Mouse (Mus musculus): ENCODE measurements around the gene Adgrb2. TPM values are rescaled to one million over a fixed set of nuclear protein-coding genes. Genes with fewer than 3 reads are reported as not detected.

Adgrb2 gene
- polyA plus RNA-seq, 1 experiment from 2014 or later: 0.33 TPM

GRCm38 (mm10) chr4:130016010-130016409 lies 31.3 kb downstream of the Adgrb2 start:
- no peak for TF ChIP-seq CTCF (IDR thresholded peaks at IDR 0.05)
- TF ChIP-seq EP300 (IDR thresholded peaks at IDR 0.05): no peak
- no peak overlapping the region for H3K4me3 ChIP-seq (ENCODE audit: low read depth, low read length)
- no peak overlapping the region for H3K4me2 ChIP-seq (replicated peaks; ENCODE audit: low read depth, low read length)
- ATAC-seq (no peak), DNase-seq (ENCODE audit: low spot score) (no peak)
- H3K27me3 ChIP-seq (replicated peaks; ENCODE audit: insufficient read depth, low read length): no peaks in the 10 kb centered on the region
- H3K9me3 ChIP-seq (ENCODE audit: low read length): no peaks in the 10 kb centered on the region
- no peak overlapping the region for H3K27ac ChIP-seq (ENCODE audit: low read length)
- no peaks in the 10 kb centered on the region for H3K4me1 ChIP-seq (ENCODE audit: insufficient read depth, low read depth, low read length)
- no peak overlapping the region for H3K9ac ChIP-seq (replicated peaks; ENCODE audit: low read depth)
- H3K36me3 ChIP-seq (ENCODE audit: insufficient read depth, low read length): no peaks in the 10 kb centered on the region
- 53% methylated on average over 4 of the region's 4 CpGs for WGBS

GRCm38 (mm10) chr4:130017036-130017674 lies 32.5 kb downstream of the Adgrb2 start:
- DNase-seq (ENCODE audit: low spot score) (no peak), ATAC-seq (no peak)
- 58% methylated on average over 18 of the region's 18 CpGs for WGBS

GRCm38 (mm10) chr4:130022952-130023351 lies 38.3 kb downstream of the Adgrb2 start:
- Histone ChIP-seq H3K4me3 (ENCODE audit: low read depth, low read length) (no peak overlapping the region), H3K27ac (ENCODE audit: low read length) (no peak overlapping the region), H3K9me3 (ENCODE audit: low read length) (no peaks in the 10 kb centered on the region), H3K4me2 (replicated peaks; ENCODE audit: low read depth, low read length) (no peak overlapping the region), H3K27me3 (replicated peaks; ENCODE audit: insufficient read depth, low read length) (no peaks in the 10 kb centered on the region), H3K36me3 (ENCODE audit: insufficient read depth, low read length) (no peaks in the 10 kb centered on the region), H3K9ac (replicated peaks; ENCODE audit: low read depth) (no peak overlapping the region), H3K4me1 (ENCODE audit: insufficient read depth, low read depth, low read length) (no peaks in the 10 kb centered on the region)
- no peak for TF ChIP-seq EP300 (IDR thresholded peaks at IDR 0.05)
- no peak for TF ChIP-seq CTCF (IDR thresholded peaks at IDR 0.05)
- ATAC-seq (no peak), DNase-seq (ENCODE audit: low spot score) (no peak)
- 82% methylated on average over 8 of the region's 8 CpGs for WGBS

More at GRCm38 (mm10) chr4:130017036-130017674, 32.5 kb downstream of the Adgrb2 start:
- Histone ChIP-seq H3K27ac (ENCODE audit: low read length) (no peak overlapping the region), H3K36me3 (ENCODE audit: insufficient read depth, low read length) (no peaks in the 10 kb centered on the region), H3K9me3 (ENCODE audit: low read length) (no peaks in the 10 kb centered on the region), H3K4me1 (ENCODE audit: insufficient read depth, low read depth, low read length) (no peaks in the 10 kb centered on the region), H3K4me2 (replicated peaks; ENCODE audit: low read depth, low read length) (no peak overlapping the region), H3K4me3 (ENCODE audit: low read depth, low read length) (no peak overlapping the region), H3K27me3 (replicated peaks; ENCODE audit: insufficient read depth, low read length) (no peaks in the 10 kb centered on the region), H3K9ac (replicated peaks; ENCODE audit: low read depth) (no peak overlapping the region)
- TF ChIP-seq EP300 (IDR thresholded peaks at IDR 0.05) (no peak), CTCF (IDR thresholded peaks at IDR 0.05) (no peak)

GRCm38 (mm10) chr4:130023511-130024231 lies 39.0 kb downstream of the Adgrb2 start:
- no peaks in the 10 kb centered on the region for H3K36me3 ChIP-seq (ENCODE audit: insufficient read depth, low read length)
- DNase-seq (ENCODE audit: low spot score) (no peak), ATAC-seq (no peak)
- no peak overlapping the region for H3K4me3 ChIP-seq (ENCODE audit: low read depth, low read length)
- WGBS: 60% methylated on average over 10 of the region's 10 CpGs
- H3K27me3 ChIP-seq (replicated peaks; ENCODE audit: insufficient read depth, low read length): no peaks in the 10 kb centered on the region
- no peaks in the 10 kb centered on the region for H3K9me3 ChIP-seq (ENCODE audit: low read length)
- TF ChIP-seq EP300 (IDR thresholded peaks at IDR 0.05) (no peak), CTCF (IDR thresholded peaks at IDR 0.05) (no peak)
- no peak overlapping the region for H3K4me2 ChIP-seq (replicated peaks; ENCODE audit: low read depth, low read length)
- H3K9ac ChIP-seq (replicated peaks; ENCODE audit: low read depth): no peak overlapping the region
- H3K27ac ChIP-seq (ENCODE audit: low read length): no peak overlapping the region
- H3K4me1 ChIP-seq (ENCODE audit: insufficient read depth, low read depth, low read length): no peaks in the 10 kb centered on the region

GRCm38 (mm10) chr4:130025544-130025943 lies 40.9 kb downstream of the Adgrb2 start:
- Histone ChIP-seq H3K36me3 (ENCODE audit: insufficient read depth, low read length) (no peaks in the 10 kb centered on the region), H3K4me1 (ENCODE audit: insufficient read depth, low read depth, low read length) (no peaks in the 10 kb centered on the region), H3K9me3 (ENCODE audit: low read length) (no peaks in the 10 kb centered on the region), H3K4me3 (ENCODE audit: low read depth, low read length) (no peak overlapping the region), H3K27me3 (replicated peaks; ENCODE audit: insufficient read depth, low read length) (no peaks in the 10 kb centered on the region), H3K9ac (replicated peaks; ENCODE audit: low read depth) (no peak overlapping the region), H3K27ac (ENCODE audit: low read length) (no peak overlapping the region), H3K4me2 (replicated peaks; ENCODE audit: low read depth, low read length) (no peak overlapping the region)
- DNase-seq (ENCODE audit: low spot score) (no peak), ATAC-seq (no peak)
- 41% methylated on average over 8 of the region's 8 CpGs for whole genome bisulfite sequencing
- TF ChIP-seq CTCF (IDR thresholded peaks at IDR 0.05) (no peak), EP300 (IDR thresholded peaks at IDR 0.05) (no peak)

- H3K27ac ChIP-seq (ENCODE audit: low read length): no peak overlapping the region
- ATAC-seq (no peak), DNase-seq (ENCODE audit: low spot score) (no peak)
- H3K27me3 ChIP-seq (replicated peaks; ENCODE audit: insufficient read depth, low read length): no peaks in the 10 kb centered on the region
- TF ChIP-seq EP300 (IDR thresholded peaks at IDR 0.05) (no peak), CTCF (IDR thresholded peaks at IDR 0.05) (no peak)
- peaks cover under 1% of the 10 kb centered on the region; the same call in 1 of the 2 replicates for H3K4me1 ChIP-seq (ENCODE audit: insufficient read depth, low read depth, low read length)
- H3K36me3 ChIP-seq (ENCODE audit: insufficient read depth, low read length): no peaks in the 10 kb centered on the region
- H3K4me2 ChIP-seq (replicated peaks; ENCODE audit: low read depth, low read length): no peak overlapping the region
- no peaks in the 10 kb centered on the region for H3K9me3 ChIP-seq (ENCODE audit: low read length)
- no peak overlapping the region for H3K4me3 ChIP-seq (ENCODE audit: low read depth, low read length)
- H3K9ac ChIP-seq (replicated peaks; ENCODE audit: low read depth): no peak overlapping the region
- 74% methylated on average over 2 of the region's 2 CpGs for WGBS
These were observed 46.5 kb downstream of the Adgrb2 start for GRCm38 (mm10) chr4:130031146-130031545.

All from lung, postnatal 0 days (tissue).